Mouse (Mus musculus) cerebellum, postnatal 10 days (tissue): ENCODE data around the gene Map2k2.
"Not testable (repeated sequence)": the region's sequence is repeated elsewhere in the genome, so short reads cannot be mapped to it uniquely, and the experiment has no call there.

Experiments
- DNase-seq, 2 experiments: peaks; one replicate each; pipeline ENCODE4 v3.0.0; 2021; ENCODE audit warnings: mixed read lengths in 2 of 2

Map2k2 gene

DNA sequence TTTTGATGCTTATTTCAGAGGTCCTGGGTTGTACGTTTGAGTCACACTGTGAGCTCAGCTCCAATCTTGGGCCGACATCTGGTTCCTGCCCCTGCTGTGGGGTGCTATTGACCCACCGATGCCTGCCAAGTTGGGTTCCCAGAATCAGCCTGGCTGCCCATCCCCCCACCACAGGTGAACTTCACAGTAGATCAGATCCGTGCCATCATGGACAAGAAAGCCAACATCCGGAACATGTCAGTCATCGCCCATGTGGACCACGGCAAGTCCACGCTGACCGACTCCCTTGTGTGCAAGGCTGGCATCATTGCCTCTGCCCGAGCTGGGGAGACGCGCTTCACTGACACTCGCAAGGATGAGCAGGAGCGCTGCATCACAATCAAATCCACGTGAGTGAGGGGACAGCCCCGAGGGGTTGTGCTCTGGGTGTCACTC lies 71.8 kb downstream of the Map2k2 start:
- DNase-seq, result peak; percentile 70 to 75

DNA sequence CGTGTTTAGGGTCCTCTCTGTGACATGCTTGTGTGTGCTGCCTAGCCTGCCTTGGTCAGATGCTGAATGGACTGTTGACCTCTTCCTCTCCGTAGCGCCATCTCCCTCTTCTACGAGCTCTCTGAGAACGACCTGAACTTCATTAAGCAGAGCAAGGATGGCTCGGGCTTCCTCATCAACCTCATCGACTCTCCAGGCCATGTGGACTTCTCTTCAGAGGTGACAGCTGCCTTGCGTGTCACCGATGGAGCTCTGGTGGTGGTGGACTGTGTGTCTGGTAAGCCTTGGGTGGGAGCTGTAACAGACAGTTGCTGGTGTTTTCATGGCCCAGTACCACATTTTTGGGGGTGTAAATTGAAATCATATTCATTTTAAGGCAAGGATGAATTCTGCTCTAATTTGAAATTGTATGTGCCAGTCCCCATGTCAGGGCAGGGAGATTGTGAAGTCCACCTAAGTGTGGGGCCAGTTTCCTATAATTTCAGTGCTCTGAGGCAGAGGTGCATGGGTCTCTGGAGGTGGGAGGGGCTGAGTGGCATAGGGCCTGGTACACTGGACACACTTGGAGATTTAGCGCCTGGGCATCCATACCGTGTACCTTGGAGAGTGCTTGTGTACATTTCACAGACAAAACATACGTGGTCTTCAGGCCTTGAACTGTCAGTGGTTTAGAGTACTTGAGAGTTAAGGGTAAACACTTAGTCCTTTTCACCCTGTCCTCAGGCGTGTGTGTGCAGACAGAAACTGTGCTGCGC lies 72.4 kb downstream of the Map2k2 start:
- DNase-seq, result no peak

DNA sequence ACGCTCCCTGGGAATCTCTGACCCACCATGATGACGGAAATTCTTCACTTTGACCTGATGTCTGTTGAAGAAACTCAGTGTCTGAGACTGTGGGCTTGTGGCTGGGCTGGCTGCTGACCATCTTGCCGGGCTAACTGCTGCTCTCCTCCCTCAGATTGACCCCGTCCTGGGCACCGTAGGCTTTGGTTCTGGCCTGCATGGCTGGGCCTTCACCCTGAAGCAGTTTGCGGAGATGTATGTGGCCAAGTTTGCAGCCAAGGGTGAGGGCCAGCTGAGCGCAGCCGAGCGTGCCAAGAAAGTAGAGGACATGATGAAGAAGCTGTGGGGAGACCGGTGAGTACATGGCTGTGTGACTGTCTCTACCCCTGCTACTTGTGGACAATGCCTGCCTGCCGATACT lies 73.2 kb downstream of the Map2k2 start:
- no peak for DNase-seq

DNA sequence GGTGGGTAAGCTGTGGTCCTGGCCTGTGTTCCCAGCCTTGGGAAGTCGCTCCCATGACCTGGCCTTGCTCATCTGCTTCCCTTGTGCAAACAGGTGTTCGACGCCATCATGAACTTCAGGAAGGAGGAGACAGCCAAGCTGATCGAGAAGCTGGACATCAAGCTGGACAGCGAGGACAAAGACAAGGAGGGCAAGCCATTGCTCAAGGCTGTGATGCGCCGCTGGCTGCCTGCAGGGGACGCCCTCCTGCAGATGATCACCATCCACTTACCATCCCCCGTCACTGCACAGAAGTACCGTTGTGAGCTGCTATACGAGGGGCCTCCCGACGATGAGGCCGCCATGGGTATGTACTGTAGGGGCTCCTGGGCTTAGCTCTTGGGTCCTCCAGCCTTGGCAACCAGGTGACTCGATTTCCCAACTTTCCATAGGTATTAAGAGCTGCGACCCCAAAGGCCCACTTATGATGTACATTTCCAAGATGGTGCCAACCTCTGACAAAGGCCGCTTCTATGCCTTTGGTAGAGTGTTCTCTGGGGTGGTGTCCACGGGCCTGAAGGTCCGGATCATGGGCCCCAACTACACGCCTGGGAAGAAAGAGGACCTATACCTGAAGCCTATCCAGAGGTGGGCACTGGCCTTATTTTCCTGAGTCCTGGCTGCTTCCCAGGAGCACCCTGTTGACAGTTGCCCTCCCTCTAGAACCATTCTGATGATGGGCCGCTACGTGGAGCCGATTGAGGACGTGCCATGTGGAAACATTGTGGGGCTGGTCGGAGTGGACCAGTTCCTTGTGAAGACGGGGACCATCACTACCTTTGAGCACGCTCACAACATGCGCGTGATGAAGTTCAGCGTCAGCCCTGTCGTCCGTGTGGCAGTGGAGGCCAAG lies 74.0 kb downstream of the Map2k2 start:
- peak in 1 of 2 experiments; percentile 30 for DNase-seq

DNA sequence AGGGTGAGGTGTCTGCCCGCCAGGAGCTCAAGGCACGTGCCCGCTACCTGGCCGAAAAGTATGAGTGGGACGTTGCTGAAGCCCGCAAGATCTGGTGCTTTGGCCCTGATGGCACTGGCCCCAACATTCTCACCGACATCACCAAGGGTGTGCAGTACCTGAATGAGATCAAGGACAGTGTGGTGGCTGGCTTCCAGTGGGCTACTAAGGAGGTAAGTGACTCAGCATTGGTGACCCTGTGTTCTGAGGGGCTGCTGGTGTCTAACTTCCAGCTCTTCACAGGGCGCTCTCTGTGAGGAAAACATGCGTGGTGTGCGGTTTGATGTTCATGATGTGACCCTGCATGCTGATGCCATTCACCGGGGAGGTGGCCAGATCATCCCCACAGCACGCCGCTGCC lies 75.2 kb downstream of the Map2k2 start:
- DNase-seq, result no peak

DNA sequence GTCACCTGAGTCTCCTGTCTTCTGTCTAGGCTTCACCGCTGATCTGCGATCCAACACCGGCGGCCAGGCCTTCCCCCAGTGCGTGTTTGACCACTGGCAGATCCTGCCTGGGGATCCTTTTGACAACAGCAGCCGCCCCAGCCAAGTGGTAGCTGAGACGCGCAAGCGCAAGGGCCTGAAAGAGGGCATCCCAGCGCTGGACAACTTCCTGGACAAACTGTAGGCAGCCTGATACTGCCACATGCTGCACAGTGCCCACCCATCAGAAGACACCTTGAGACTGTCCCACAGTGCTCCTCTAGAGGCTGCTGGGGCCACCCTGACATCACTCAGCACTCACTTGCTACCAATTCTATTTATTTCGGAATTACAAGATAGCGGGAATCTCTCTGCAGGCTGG lies 76.1 kb downstream of the Map2k2 start:
- not testable (repeated sequence) for DNase-seq

DNA sequence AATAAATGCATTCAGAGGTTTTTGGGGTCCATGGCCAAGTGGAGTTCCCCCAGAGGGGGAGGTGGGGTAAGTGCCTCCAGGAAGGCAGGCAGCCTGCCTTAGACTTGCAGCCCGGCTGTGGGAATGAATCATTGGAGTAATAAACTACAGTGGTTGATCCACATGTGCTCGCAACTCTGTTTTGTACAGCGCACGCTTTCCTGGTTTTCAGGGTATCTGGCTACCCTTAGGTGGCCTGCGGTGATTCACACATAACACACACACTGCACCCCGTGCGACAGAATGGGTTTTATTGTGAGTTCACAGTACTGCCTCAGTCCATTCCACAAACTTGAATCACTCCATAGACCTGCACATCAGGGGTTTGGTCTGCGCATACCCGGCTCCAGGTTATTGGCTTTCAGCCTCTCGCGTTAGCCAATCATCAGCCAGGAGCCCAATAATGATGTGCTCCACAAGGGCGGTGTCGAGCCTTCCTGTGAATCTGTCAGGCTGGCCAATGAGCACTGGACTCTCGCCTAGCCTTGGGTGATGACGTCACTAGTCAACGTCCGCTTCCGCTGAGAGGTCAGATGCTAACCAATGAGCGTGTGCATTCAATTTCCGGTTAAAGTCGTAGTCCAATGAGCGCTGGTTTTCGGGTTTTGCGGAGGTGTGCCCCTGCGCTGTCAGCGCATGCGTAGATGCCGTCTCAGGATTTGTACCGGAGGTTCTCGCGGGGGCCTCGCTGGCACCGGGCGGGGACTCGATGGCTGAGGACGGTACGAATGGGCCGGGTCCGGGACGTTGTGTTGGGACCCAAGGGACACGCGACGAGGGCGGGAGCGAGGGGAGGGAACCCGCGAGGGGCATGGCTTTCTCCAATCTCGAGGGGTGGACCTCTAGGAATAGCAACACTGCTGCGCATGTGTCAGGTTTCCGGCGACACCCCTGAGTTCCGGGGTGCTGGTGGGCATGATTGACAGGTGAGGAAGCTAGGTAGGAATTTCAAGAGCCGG lies 76.9 kb downstream of the Map2k2 start, which contains the start of gene Dapk3:
Gene Dapk3, plus strand, starts transcription at position 670 of the 998 bp plus-strand sequence.
- DNase-seq, result peak; percentile 98
